Mouse (Mus musculus) forebrain, embryonic 10.5 days (tissue): ENCODE measurements around the gene Akap2. TPM values are rescaled to one million over a fixed set of nuclear protein-coding genes. Genes with fewer than 3 reads are reported as not detected.
A peak's percentile ranks its signal among the peaks of the same experiment; 100 is the strongest.

Experiments
- DNase-seq: peaks from one replicate; pipeline ENCODE4 v3.0.0-alpha.2; 2017; ENCODE audit warnings: low spot score; ENCODE audit errors: extremely low spot score
- H3K27ac ChIP-seq: fragments of 300-500 bp; sonication (generic); 2 replicates; pipeline ENCODE4 v1.5.1; 2016; ENCODE audit warnings: mild to moderate bottlenecking
- H3K27me3 ChIP-seq: fragments of 300-500 bp; sonication (generic); 2 replicates; pipeline ENCODE4 v1.6.1; 2016; ENCODE audit warnings: mild to moderate bottlenecking; ENCODE audit not compliant: poor library complexity, severe bottlenecking
- H3K36me3 ChIP-seq: fragments of 300-500 bp; sonication (generic); replicated peaks from 2 replicates; pipeline ENCODE4 v1.6.1; 2016; ENCODE audit warnings: mild to moderate bottlenecking, moderate library complexity
- H3K4me1 ChIP-seq: fragments of 300-500 bp; sonication (generic); 2 replicates; pipeline ENCODE4 v1.6.1; 2016
- H3K4me3 ChIP-seq: fragments of 300-500 bp; sonication (generic); 2 replicates; pipeline ENCODE4 v1.5.1; 2016; ENCODE audit warnings: mild to moderate bottlenecking, moderate library complexity
- H3K9me3 ChIP-seq: fragments of 300-500 bp; sonication (generic); 2 replicates; pipeline ENCODE4 v1.6.1; 2016; ENCODE audit warnings: mild to moderate bottlenecking, moderate library complexity
- WGBS: fragments of 180-500 bp; shearing (Covaris S2); methylation state at CpG from one replicate; pipeline ENCODE4 v1.1.7; 2016; 5-methylcytosine and 5-hydroxymethylcytosine counted together
- polyA plus RNA-seq: library from polyadenylated mRNA; unstranded; fragments of >200 nt; fragmentation: Nextera tagmentation; extraction: Ambion mirVana; gene quantifications from 2 replicates; pipeline ENCODE4 v1.2.1, GENCODE M21; 2016

The Akap2 gene
- polyA plus RNA-seq, 1 experiment from 2014 or later, result 18.3 TPM

DNA sequence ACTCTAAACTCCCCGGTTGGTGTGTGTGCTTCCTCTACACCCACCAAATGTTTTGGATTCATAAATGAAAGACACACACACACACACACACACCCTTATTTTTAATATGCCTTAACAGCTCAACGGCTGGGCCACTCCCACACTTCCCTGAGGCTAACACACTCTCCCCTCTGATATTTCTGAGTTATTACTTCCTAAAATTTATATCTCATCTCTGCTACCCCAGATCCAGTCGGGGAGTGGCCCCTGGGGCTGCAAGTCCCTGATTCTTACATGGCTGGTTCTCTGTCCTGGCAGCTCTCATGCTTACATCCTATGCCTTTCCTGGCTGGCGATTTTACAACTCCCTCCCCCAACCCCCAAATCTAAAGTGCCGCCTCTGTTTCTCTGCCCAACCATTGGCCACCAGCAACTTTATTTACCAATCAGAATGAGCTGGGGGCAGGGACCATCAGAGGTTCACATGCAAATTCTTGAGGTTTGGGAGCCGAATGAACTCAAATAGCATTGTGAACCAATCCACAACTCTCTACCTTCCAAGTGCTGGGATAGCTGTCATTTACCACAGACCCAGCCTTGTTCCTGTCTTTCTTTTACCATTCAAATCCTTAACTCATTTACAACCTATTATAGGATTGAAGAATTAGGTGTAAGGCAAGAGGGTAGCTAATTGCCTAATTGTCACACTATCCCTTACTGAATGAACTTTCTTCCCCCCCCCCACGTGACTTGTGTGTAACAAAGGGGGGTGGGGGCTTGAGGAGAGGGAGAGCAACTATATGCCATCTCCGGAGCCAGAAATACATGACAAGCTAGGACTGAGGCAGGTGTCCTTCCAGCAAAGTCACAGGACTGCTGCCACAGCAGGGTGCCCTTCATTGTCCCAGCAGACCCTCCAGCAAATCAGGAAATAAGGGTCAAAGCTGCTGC lies 202.3 kb downstream of the Akap2 start:
- peak overlapping the region; percentile 66 for H3K27ac ChIP-seq
- no peaks in the 10 kb centered on the region for H3K36me3 ChIP-seq
- no peaks in the 10 kb centered on the region for H3K9me3 ChIP-seq
- peak overlapping the region; percentile 20 for H3K4me3 ChIP-seq
- peaks cover 31% of the 10 kb centered on the region for H3K27me3 ChIP-seq
- WGBS, result 14% methylated on average over 8 of the region's 8 CpGs
- DNase-seq, result peak; percentile 47
- peaks cover 36% of the 10 kb centered on the region for H3K4me1 ChIP-seq

DNA sequence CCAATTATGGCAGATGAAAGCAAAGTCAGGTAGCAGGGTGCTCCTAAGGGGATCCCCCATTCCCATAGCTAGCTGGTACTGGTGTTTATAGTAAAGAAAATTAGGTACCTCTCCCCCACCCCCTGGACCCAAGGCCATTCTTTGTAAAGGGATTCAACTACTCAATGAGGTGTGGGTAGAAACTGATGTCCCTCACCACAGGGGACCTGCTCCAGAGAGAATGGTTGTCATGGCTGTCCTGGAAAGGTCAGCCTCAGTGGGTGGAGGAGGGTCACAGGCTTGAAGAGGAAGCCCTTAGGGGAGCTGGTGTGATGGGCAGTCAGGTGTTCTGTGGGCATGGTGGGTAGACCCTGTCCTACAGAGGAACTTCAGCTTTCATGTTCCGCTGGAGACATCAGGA lies 203.1 kb downstream of the Akap2 start:
- Histone ChIP-seq H3K36me3 (no peaks in the 10 kb centered on the region), H3K4me1 (peaks cover 31% of the 10 kb centered on the region), H3K27me3 (peaks cover 23% of the 10 kb centered on the region), H3K4me3 (no peak overlapping the region), H3K27ac (no peak overlapping the region), H3K9me3 (no peaks in the 10 kb centered on the region)
- WGBS, result 68% methylated on average over 1 of the region's 1 CpGs
- DNase-seq, result no peak

DNA sequence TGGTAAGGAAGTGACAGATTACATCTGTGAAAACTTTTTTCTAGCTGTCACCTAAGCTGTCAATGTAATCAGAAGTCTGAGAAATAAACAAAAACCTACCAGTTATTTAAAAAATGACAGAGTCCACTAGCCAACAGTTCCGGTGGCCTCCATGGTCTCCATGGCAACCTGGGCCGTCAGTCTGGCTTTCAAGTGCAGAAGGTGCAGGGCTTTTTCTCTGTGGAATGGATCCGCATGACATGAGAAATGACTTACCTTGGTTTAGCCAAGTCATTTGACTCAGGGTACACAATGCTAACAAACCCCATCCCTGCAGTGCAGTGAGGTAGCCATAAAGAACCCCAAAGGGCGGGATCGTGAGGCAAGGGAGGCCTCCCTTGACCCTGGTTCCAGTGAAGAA lies 204.7 kb downstream of the Akap2 start:
- Histone ChIP-seq H3K4me3 (no peak overlapping the region), H3K27ac (no peak overlapping the region), H3K9me3 (no peaks in the 10 kb centered on the region), H3K27me3 (peaks cover 7% of the 10 kb centered on the region), H3K36me3 (no peaks in the 10 kb centered on the region), H3K4me1 (peaks cover 25% of the 10 kb centered on the region)
- DNase-seq, result no peak
- 65% methylated on average over 5 of the region's 5 CpGs for WGBS

DNA sequence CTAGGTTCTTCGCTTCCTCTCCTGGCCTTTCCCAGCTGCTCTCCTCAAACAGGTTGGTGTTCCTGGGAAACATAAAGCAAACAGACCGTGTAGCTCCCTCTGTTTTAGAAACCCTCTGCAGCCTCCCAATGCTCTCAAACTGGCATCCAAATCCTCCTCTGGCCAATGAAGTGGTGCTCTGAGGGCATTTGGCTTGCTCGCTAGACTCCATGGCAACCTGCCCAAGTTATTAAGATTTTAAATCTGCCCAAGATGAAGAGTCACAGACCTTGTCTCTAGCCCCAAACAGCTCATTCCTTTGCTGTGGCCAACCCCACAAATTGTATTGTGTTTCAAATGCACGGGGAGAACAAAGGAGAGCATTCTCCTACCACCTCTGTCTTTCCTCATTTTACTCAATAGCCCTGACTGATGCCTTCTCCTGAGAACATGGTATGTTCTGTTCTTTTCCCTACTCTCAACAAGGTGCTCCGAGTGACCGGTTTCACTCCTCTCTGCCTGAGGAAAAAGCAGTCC lies 207.2 kb downstream of the Akap2 start:
- WGBS, result 86% methylated on average over 6 of the region's 6 CpGs
- no peak for DNase-seq
- H3K36me3 ChIP-seq, result no peaks in the 10 kb centered on the region

DNA sequence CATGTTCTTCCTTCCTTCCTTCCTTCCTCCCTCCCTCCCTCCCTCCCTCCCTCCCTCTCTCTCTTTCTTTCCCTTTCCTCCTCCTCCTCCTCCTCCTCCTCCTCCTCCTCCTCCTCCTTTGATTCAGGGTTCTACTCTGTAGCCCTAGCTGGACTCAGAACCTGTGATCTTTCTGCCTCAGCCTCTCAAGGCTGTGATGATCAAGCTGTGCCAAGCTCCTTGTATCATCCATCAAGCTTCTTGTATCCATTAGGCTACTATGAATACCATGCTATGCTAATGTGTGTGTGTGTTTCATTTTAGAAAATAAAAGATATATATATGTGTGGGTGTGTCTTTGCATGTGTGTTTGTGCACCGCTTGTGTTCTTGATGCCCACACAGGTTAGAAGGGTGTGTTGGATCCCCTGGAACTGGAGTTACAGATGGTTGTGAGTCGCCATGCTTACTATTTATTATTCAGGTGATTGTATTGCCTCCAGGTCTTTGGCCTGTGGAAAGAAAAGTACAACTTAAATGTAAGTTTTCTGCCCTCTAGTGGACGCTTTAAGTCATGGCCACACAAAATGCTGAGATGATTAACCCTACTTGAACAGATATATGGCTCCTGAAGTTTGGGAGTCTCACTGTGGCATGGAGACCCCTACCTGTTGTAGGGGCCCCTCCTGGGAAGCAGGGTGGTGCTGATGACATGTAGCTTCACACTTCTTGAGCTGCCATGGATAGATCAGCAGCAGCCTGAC lies 210.2 kb downstream of the Akap2 start:
- no peak overlapping the region for H3K4me3 ChIP-seq
- DNase-seq, result no peak
- WGBS, result 26% methylated on average over 3 of the region's 3 CpGs

More for the DNA sequence above, 207.2 kb downstream of the Akap2 start:
- Histone ChIP-seq H3K4me3 (no peak overlapping the region), H3K4me1 (peaks cover 20% of the 10 kb centered on the region), H3K27me3 (no peaks in the 10 kb centered on the region), H3K27ac (no peak overlapping the region), H3K9me3 (no peaks in the 10 kb centered on the region)

DNA sequence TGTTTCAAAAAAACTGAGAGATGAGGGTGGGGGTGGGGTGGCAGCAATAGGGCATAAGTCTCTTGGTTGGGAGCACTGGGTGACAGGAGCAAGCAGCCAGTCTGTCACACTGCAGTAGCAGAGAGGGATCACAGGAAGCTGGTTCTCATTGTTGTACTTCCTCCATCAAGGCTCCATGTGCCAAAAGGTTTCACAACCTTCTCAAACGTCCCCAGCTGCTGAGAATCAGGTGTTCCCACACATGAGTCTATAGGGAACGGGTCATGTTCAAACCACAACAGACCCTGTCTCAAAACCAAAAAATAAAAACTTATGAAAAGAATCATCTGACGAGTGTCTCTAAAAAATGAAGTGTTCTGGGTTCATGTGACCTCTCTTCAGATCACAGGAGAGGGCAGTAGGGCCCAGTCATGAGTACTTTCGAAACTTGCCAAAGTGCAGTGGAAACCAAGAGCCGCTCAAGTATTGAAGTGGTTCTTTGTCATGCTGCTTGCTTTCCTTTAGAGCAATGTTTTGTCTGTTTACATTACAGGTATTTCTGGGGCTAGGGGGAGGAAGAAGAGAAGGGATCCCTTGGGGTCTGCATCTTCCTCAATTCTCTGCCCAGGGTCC lies 213.2 kb downstream of the Akap2 start:
- Histone ChIP-seq H3K27ac (no peak overlapping the region), H3K36me3 (no peaks in the 10 kb centered on the region), H3K4me1 (no peaks in the 10 kb centered on the region), H3K27me3 (no peaks in the 10 kb centered on the region), H3K9me3 (peaks cover 4% of the 10 kb centered on the region; the same call in 1 of the 2 replicates), H3K4me3 (no peak overlapping the region)
- no peak for DNase-seq
- 85% methylated on average over 5 of the region's 5 CpGs for WGBS

More for the DNA sequence above, 210.2 kb downstream of the Akap2 start:
- Histone ChIP-seq H3K27ac (no peak overlapping the region), H3K4me1 (no peaks in the 10 kb centered on the region; the same call in 1 of the 2 replicates), H3K36me3 (no peaks in the 10 kb centered on the region), H3K27me3 (no peaks in the 10 kb centered on the region), H3K9me3 (peaks cover under 1% of the 10 kb centered on the region; the same call in 1 of the 2 replicates)

DNA sequence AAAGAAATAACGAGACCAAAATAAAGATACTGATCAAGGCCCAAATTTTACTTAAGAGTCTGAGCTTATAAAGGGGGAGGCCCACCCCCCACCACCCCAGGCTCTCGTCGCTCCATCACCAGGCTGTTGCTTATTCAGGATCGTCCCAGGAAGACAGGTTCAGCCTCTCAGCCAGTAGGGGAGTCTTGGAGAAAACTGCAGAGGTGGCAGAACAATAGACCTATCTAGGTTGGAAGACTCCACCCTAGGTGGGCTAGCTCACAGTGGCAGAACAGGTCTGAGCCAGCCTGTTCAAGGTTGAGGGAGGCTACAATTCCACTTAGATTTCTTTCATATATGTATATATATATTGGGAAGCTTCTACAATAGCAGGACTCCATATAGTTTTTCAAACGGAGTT lies 216.7 kb downstream of the Akap2 start:
- no peaks in the 10 kb centered on the region for H3K36me3 ChIP-seq
- no peaks in the 10 kb centered on the region for H3K27me3 ChIP-seq
- H3K9me3 ChIP-seq, result peaks cover 4% of the 10 kb centered on the region; the same call in 1 of the 2 replicates
- no peak overlapping the region for H3K27ac ChIP-seq
- H3K4me1 ChIP-seq, result no peaks in the 10 kb centered on the region
- no peak overlapping the region for H3K4me3 ChIP-seq
- WGBS, result 77% methylated on average over 5 of the region's 5 CpGs
- no peak for DNase-seq

DNA sequence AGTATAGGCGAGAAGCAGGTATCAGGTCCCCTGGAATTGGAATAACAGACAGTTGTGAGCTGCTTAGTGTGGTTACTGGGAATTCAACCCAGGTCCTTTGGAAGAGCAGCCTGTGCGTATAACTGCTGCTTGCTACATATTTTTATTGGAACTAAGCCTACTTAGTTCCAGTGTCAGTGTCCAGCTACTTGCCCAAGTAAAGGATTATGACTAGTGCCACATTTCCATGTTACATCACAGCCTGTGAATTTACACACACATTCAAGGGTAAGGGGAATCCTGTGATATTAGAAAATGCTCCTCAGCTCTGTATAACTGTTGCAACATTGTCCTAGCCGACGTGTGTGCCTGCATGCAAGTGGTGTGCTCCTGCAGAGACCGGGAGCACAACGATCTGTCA lies 219.8 kb downstream of the Akap2 start:
- Histone ChIP-seq H3K27ac (no peak overlapping the region), H3K4me3 (no peak overlapping the region), H3K4me1 (no peaks in the 10 kb centered on the region), H3K9me3 (peaks cover 4% of the 10 kb centered on the region; the same call in 1 of the 2 replicates), H3K36me3 (peaks cover 13% of the 10 kb centered on the region), H3K27me3 (no peaks in the 10 kb centered on the region)
- DNase-seq, result no peak
- 89% methylated on average over 6 of the region's 6 CpGs for WGBS

DNA sequence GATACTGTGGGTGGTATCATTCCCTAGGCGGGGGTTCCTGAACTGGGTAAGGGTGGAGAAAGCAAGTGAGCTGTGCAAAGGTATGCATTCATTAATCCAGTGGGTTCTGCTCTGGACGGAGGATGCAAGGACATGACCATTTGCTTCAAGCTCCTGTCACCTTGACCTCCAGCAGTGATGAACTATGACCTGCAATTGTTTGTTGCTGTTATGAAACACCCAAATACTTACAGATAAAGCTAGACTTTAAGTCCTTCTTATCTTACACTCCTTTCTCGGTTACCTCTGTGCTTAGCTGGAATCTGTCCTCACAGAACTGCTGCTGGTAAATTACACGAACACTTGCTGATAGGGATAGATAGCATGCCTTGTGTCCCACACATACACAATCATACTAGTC lies 223.2 kb downstream of the Akap2 start:
- Histone ChIP-seq H3K4me1 (no peaks in the 10 kb centered on the region), H3K36me3 (peaks cover 46% of the 10 kb centered on the region), H3K4me3 (no peak overlapping the region), H3K27ac (no peak overlapping the region), H3K27me3 (no peaks in the 10 kb centered on the region), H3K9me3 (no peaks in the 10 kb centered on the region)
- DNase-seq, result no peak
- 92% methylated on average over 4 of the region's 4 CpGs for WGBS

DNA sequence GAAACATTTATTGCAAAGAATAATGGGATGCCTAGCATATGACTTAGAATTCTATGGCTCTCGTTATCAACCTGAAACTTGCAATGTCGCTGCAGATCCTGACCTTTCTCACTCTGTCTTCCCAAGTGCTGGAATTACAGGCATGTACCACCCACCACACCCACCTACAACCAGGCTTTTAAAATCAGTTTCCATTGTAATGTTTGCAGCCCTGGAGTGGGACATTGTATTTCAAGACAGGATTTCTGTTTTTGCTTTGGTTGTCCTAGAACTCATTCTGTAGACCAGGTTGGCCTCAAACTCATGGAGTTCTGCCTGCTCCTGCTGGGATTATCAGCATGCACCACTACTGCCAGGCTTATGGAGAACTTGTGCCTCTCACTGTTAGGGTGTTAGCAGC lies 225.4 kb downstream of the Akap2 start:
- Histone ChIP-seq H3K27ac (no peak overlapping the region), H3K4me3 (no peak overlapping the region), H3K36me3 (peaks cover 69% of the 10 kb centered on the region), H3K27me3 (no peaks in the 10 kb centered on the region), H3K4me1 (no peaks in the 10 kb centered on the region), H3K9me3 (no peaks in the 10 kb centered on the region)
- 84% methylated on average over 2 of the region's 2 CpGs for WGBS
- no peak for DNase-seq
